Comparison of ENCODE assay signal across 10 mouse cellular contexts in the genomic region with DNA sequence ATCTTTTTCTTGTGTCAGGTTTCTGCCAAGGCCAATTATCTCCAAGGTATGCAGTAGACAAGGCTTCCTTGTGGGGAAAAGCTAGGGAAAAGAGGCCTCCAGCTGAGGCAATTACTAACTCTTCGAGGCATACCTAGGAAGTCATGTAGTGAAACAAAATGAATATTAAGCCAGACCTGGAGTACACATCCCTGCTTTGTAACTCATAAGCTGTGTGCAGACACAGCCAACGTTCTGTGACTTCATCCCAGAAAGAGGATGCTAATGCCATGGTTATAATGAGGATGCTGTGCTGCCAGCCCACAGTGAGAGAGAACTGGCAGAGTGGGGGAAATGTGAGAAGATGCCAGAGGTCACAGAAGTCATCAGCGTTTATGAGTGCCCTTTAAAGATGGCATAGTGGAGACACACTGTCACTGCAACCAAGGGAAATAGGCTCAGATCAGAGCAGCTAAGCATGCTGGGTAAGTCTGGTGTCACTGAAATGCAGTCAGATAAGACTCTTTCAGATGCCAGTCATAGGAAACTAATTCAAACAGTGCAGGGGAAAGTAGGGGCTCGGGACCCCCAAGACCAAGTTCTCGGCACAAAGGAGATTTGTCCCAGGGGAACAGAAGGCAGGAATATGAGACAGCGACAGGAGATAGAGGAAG. TPM values are rescaled to one million over a fixed set of nuclear protein-coding genes. Genes with fewer than 3 reads are reported as not detected.
A peak's percentile ranks its signal among the peaks of the same experiment; 100 is the strongest.
DNase-seq lines count a peak whose midpoint lies in the region; ATAC-seq and TF ChIP-seq lines count a peak whose summit lies in the region.
"Had no signal": no experiment of that assay in that cellular context is flagged by ENCODE, and none has a peak within 500 bp of the region (broad histone marks: within the 10 kb centered on the region; RNA-seq: fewer than 3 reads in every experiment).

No protein-coding gene starts in this region.

- H3K9ac ChIP-seq in forebrain, embryonic 13.5 days = peak overlapping the region; percentile 43
- no peak overlapping the region for H3K9ac ChIP-seq in liver, postnatal 0 days (replicated peaks)
- H3K9ac ChIP-seq in neural tube, embryonic 15.5 days (replicated peaks) = no peak overlapping the region

- no peaks in the 10 kb centered on the region for H3K36me3 ChIP-seq in forebrain, embryonic 13.5 days (ENCODE audit: poor library complexity, severe bottlenecking)
- H3K36me3 ChIP-seq in liver, postnatal 0 days (replicated peaks; ENCODE audit: insufficient read depth, low read length) = no peaks in the 10 kb centered on the region
- H3K36me3 ChIP-seq in neural tube, embryonic 15.5 days = no peaks in the 10 kb centered on the region

- no peak for TF ChIP-seq EP300 in liver, postnatal 0 days (IDR thresholded peaks at IDR 0.05; ENCODE audit: low read depth)

- intact Hi-C loops in heart, postnatal 36 days (cut with DNase I) = no loop called here

- ATAC-seq in forebrain, embryonic 13.5 days = peak; percentile 16; the same call in 1 of the 2 replicates
- ATAC-seq in liver, postnatal 0 days = no peak
- no peak for ATAC-seq in neural tube, embryonic 15.5 days (ENCODE audit: low FRiP score)

- DNase-seq in retina, postnatal 1 day = peak; percentile 72
- DNase-seq in retina, embryonic 14.5 days (ENCODE audit: low spot score) = no peak
- DNase-seq in liver, postnatal 0 days = no peak
- DNase-seq in MN1 (ENCODE audit: low spot score) = no peak
- no peak for DNase-seq in heart, postnatal 36 days
- DNase-seq: gastrocnemius, adult 2 months; kidney, postnatal 10 days; thymus, postnatal 14 days had no signal

- H3K27me3 ChIP-seq in forebrain, embryonic 13.5 days = no peaks in the 10 kb centered on the region
- no peaks in the 10 kb centered on the region for H3K27me3 ChIP-seq in liver, postnatal 0 days (ENCODE audit: insufficient read depth, low read length)
- no peaks in the 10 kb centered on the region for H3K27me3 ChIP-seq in neural tube, embryonic 15.5 days (replicated peaks)

- H3K4me3 ChIP-seq in forebrain, embryonic 13.5 days = no peak overlapping the region
- H3K4me3 ChIP-seq in liver, postnatal 0 days (ENCODE audit: low read depth, low read length) = no peak overlapping the region
- no peak overlapping the region for H3K4me3 ChIP-seq in neural tube, embryonic 15.5 days (replicated peaks)
- H3K4me3 ChIP-seq: gastrocnemius, adult 2 months had no signal

- 13% methylated on average over 6 of the region's 6 CpGs for WGBS in forebrain, embryonic 13.5 days
- 62% methylated on average over 6 of the region's 6 CpGs for WGBS in liver, postnatal 0 days (ENCODE audit: insufficient replicate concordance)
- whole genome bisulfite sequencing in neural tube, embryonic 15.5 days = 21% methylated on average over 6 of the region's 6 CpGs

- H3K27ac ChIP-seq in forebrain, embryonic 13.5 days = peak overlapping the region; percentile 91
- no peak overlapping the region for H3K27ac ChIP-seq in liver, postnatal 0 days (ENCODE audit: low read depth)
- H3K27ac ChIP-seq in neural tube, embryonic 15.5 days (replicated peaks) = peak overlapping the region; percentile 76
- H3K27ac ChIP-seq: gastrocnemius, adult 2 months had no signal

- H3K4me2 ChIP-seq in forebrain, embryonic 13.5 days = peak overlapping the region; percentile 48
- H3K4me2 ChIP-seq in liver, postnatal 0 days (ENCODE audit: low read depth, low read length) = no peak overlapping the region
- H3K4me2 ChIP-seq in neural tube, embryonic 15.5 days = no peak overlapping the region

- peaks cover 63% of the 10 kb centered on the region for H3K4me1 ChIP-seq in forebrain, embryonic 13.5 days
- H3K4me1 ChIP-seq in liver, postnatal 0 days (ENCODE audit: insufficient read depth) = no peaks in the 10 kb centered on the region
- peaks cover 49% of the 10 kb centered on the region for H3K4me1 ChIP-seq in neural tube, embryonic 15.5 days

- H3K9me3 ChIP-seq in forebrain, embryonic 13.5 days (replicated peaks) = no peaks in the 10 kb centered on the region
- H3K9me3 ChIP-seq in liver, postnatal 0 days (ENCODE audit: low read length) = no peaks in the 10 kb centered on the region
- no peaks in the 10 kb centered on the region for H3K9me3 ChIP-seq in neural tube, embryonic 15.5 days (replicated peaks)

- 0 out of 2 replicates have a peak, but pooled peaks have one; percentile 10 for TF ChIP-seq CTCF in liver, postnatal 0 days (IDR thresholded peaks at IDR 0.05; ENCODE audit: low read depth)

RNA-seq across cellular contexts. Expression of a gene that starts 24.2 kb away (rescaled TPM):
- 30.1 and 33.6 TPM in 2 replicates for polyA plus RNA-seq in forebrain, embryonic 13.5 days (2015; fragmentation: Nextera tagmentation; extraction: Ambion mirVana)
- polyA plus RNA-seq in liver, postnatal 0 days (2015; fragmentation: Nextera tagmentation; extraction: Ambion mirVana) = 0.13 and 0.26 TPM in 2 replicates
- 24.1 and 26.3 TPM in 2 replicates for polyA plus RNA-seq in neural tube, embryonic 15.5 days (2015; fragmentation: Nextera tagmentation; extraction: Ambion mirVana)
- 1 to 10 TPM in 1 of 2 experiments, under 1 TPM in 1; 0.81 to 1.0 TPM for total RNA-seq in heart, postnatal 36 days (2021)

Comparison
In these comparisons a context has a peak if more than half of its experiments do, and no peak if none do; other contexts are left out.
1. RNA of a gene that starts 24.2 kb away (polyA plus RNA-seq): 30.1 to 33.6 TPM in forebrain, embryonic 13.5 days and 24.1 to 26.3 TPM in neural tube, embryonic 15.5 days; 0.13 to 0.26 TPM in liver, postnatal 0 days; every median in the first group is over 10 times any median in the second.